Comparison of ENCODE assay signal across 8 mouse cellular contexts in genomic region chr8:84665385-84665893, GRCm38 (mm10). TPM values are rescaled to one million over a fixed set of nuclear protein-coding genes. Genes with fewer than 3 reads are reported as not detected.
DNase-seq lines count a peak whose midpoint lies in the region; ATAC-seq and TF ChIP-seq lines count a peak whose summit lies in the region.

No protein-coding gene starts in this region.

- WGBS in heart, embryonic 15.5 days: under 1% methylated on average over 14 of the region's 14 CpGs
- 3% methylated on average over 14 of the region's 14 CpGs for WGBS in forebrain, embryonic 16.5 days
- 3% methylated on average over 14 of the region's 14 CpGs for WGBS in midbrain, embryonic 10.5 days

- no peaks in the 10 kb centered on the region for H3K27me3 ChIP-seq in heart, embryonic 15.5 days
- H3K27me3 ChIP-seq in G1E (ENCODE audit: insufficient read depth, low read length): no peaks in the 10 kb centered on the region
- H3K27me3 ChIP-seq in forebrain, embryonic 16.5 days (replicated peaks; ENCODE audit: control insufficient read depth, insufficient read depth, low read length): no peaks in the 10 kb centered on the region
- no peaks in the 10 kb centered on the region for H3K27me3 ChIP-seq in midbrain, embryonic 10.5 days (ENCODE audit: low read depth, poor library complexity, severe bottlenecking)

- H3K9ac ChIP-seq in heart, embryonic 15.5 days: peak overlapping the region; percentile 70
- peak overlapping the region; percentile 75 for H3K9ac ChIP-seq in forebrain, embryonic 16.5 days (replicated peaks; ENCODE audit: low read depth, low read length)

- no peak for ATAC-seq in heart, embryonic 15.5 days (replicated peaks; ENCODE audit: insufficient number of reproducible peaks, insufficient read depth, low FRiP score, low read depth)
- no peak for ATAC-seq in G1E (ENCODE audit: extremely low read depth, insufficient number of reproducible peaks, low FRiP score, poor library complexity, severe bottlenecking)
- peak; percentile 6; the same call in 1 of the 2 replicates for ATAC-seq in forebrain, embryonic 16.5 days

- peak overlapping the region; percentile 97 for H3K27ac ChIP-seq in heart, embryonic 15.5 days
- peak overlapping the region; percentile 90 for H3K27ac ChIP-seq in forebrain, embryonic 16.5 days (ENCODE audit: low read length)
- H3K27ac ChIP-seq in midbrain, embryonic 10.5 days (replicated peaks): peak overlapping the region; percentile 94

- no peak for DNase-seq in heart, adult 8-10 months (ENCODE audit: low spot score)
- DNase-seq in G1E (ENCODE audit: low spot score): no peak
- no peak for DNase-seq in midbrain, embryonic 10.5 days (ENCODE audit: low spot score)
- DNase-seq in adrenal gland, postnatal 4 days (ENCODE audit: low spot score in 2 of 2): no peak
- DNase-seq in cerebellum, adult 8-10 months: no peak
- DNase-seq in urinary bladder, postnatal 14 days (ENCODE audit: low spot score): no peak

- H3K9me3 ChIP-seq in heart, embryonic 15.5 days (replicated peaks): no peaks in the 10 kb centered on the region
- H3K9me3 ChIP-seq in G1E (replicated peaks): no peaks in the 10 kb centered on the region
- no peaks in the 10 kb centered on the region for H3K9me3 ChIP-seq in forebrain, embryonic 16.5 days (ENCODE audit: control insufficient read depth, low read length)
- no peaks in the 10 kb centered on the region for H3K9me3 ChIP-seq in midbrain, embryonic 10.5 days (replicated peaks)

- peak overlapping the region; percentile 78 for H3K4me3 ChIP-seq in heart, embryonic 15.5 days
- peak overlapping the region; percentile 83 for H3K4me3 ChIP-seq in G1E (ENCODE audit: low read depth, low read length)
- H3K4me3 ChIP-seq in forebrain, embryonic 16.5 days (replicated peaks; ENCODE audit: low read length): peak overlapping the region; percentile 69
- peak overlapping the region; percentile 87 for H3K4me3 ChIP-seq in midbrain, embryonic 10.5 days

- peak overlapping the region; percentile 72 for H3K4me2 ChIP-seq in heart, embryonic 15.5 days
- peak overlapping the region; percentile 94 for H3K4me2 ChIP-seq in forebrain, embryonic 16.5 days (ENCODE audit: low read length)

- H3K36me3 ChIP-seq in heart, embryonic 15.5 days: no peaks in the 10 kb centered on the region
- H3K36me3 ChIP-seq in G1E (replicated peaks): peaks cover 43% of the 10 kb centered on the region
- peaks cover 4% of the 10 kb centered on the region; the same call in 1 of the 2 replicates for H3K36me3 ChIP-seq in forebrain, embryonic 16.5 days (ENCODE audit: control insufficient read depth, insufficient read depth)
- H3K36me3 ChIP-seq in midbrain, embryonic 10.5 days: peaks cover 31% of the 10 kb centered on the region

- TF ChIP-seq CTCF in G1E (IDR thresholded peaks at IDR 0.05; ENCODE audit: low read depth, low read length): no peak

- peaks cover 21% of the 10 kb centered on the region for H3K4me1 ChIP-seq in heart, embryonic 15.5 days (replicated peaks)
- peaks cover 44% of the 10 kb centered on the region for H3K4me1 ChIP-seq in G1E (ENCODE audit: insufficient read depth, low read depth, low read length)
- peaks cover 42% of the 10 kb centered on the region for H3K4me1 ChIP-seq in forebrain, embryonic 16.5 days (replicated peaks; ENCODE audit: control insufficient read depth, insufficient read depth, low read length)
- peaks cover 50% of the 10 kb centered on the region for H3K4me1 ChIP-seq in midbrain, embryonic 10.5 days

RNA-seq across cellular contexts. Expression of gene Ier2, which starts 2.8 kb away (rescaled TPM):
- 34.9 and 50.5 TPM in 2 replicates for polyA plus RNA-seq in heart, embryonic 15.5 days (2015; fragmentation: Nextera tagmentation; extraction: Ambion mirVana)
- total RNA-seq in heart, adult 8-10 months (2022): 10 to 100 TPM; 12.8 to 26.9 (median 17.4) TPM
- total RNA-seq in G1E (2014; fragmentation: Nextera tagmentation) (60.5 and 64.9 TPM in 2 replicates), G1E (2017) (43.1 and 48.5 TPM in 2 replicates)
- polyA plus RNA-seq in G1E (2012): 112 and 119 TPM in 2 replicates
- 22.5 and 25.5 TPM in 2 replicates for polyA plus RNA-seq in forebrain, embryonic 16.5 days (2015; fragmentation: Nextera tagmentation; extraction: Ambion mirVana)
- polyA plus RNA-seq in midbrain, embryonic 10.5 days (2016; fragmentation: Nextera tagmentation; extraction: Ambion mirVana): 63.6 and 78.2 TPM in 2 replicates
- 10 to 100 TPM; 35.1 to 35.3 TPM for total RNA-seq in adrenal gland, postnatal 4 days (2021)

RNA-seq across cellular contexts. Expression of gene Trmt1, which starts 20.7 kb away (rescaled TPM):
- 40.6 and 47.4 TPM in 2 replicates for polyA plus RNA-seq in heart, embryonic 15.5 days (2015; fragmentation: Nextera tagmentation; extraction: Ambion mirVana)
- total RNA-seq in heart, adult 8-10 months (2022): 10 to 100 TPM; 30.9 to 41.7 (median 38.5) TPM
- total RNA-seq in G1E (2014; fragmentation: Nextera tagmentation): 63.3 and 64.9 TPM in 2 replicates
- 68.2 and 96.4 TPM in 2 replicates for total RNA-seq in G1E (2017)
- 244 and 260 TPM in 2 replicates for polyA plus RNA-seq in G1E (2012)
- polyA plus RNA-seq in forebrain, embryonic 16.5 days (2015; fragmentation: Nextera tagmentation; extraction: Ambion mirVana): 63.4 and 73.3 TPM in 2 replicates
- 56.4 and 58.1 TPM in 2 replicates for polyA plus RNA-seq in midbrain, embryonic 10.5 days (2016; fragmentation: Nextera tagmentation; extraction: Ambion mirVana)
- 100 to 1,000 TPM; 122 to 124 TPM for total RNA-seq in adrenal gland, postnatal 4 days (2021)

RNA-seq across cellular contexts. Expression of gene Nacc1, which starts 22.2 kb away (rescaled TPM):
- 10.7 and 14.6 TPM in 2 replicates for polyA plus RNA-seq in heart, embryonic 15.5 days (2015; fragmentation: Nextera tagmentation; extraction: Ambion mirVana)
- total RNA-seq in heart, adult 8-10 months (2022): 10 to 100 TPM; 26.7 to 36.0 (median 33.4) TPM
- total RNA-seq in G1E (2014; fragmentation: Nextera tagmentation) (120 and 125 TPM in 2 replicates), G1E (2017) (48.1 and 54.5 TPM in 2 replicates)
- 207 and 224 TPM in 2 replicates for polyA plus RNA-seq in G1E (2012)
- 15.5 and 15.7 TPM in 2 replicates for polyA plus RNA-seq in forebrain, embryonic 16.5 days (2015; fragmentation: Nextera tagmentation; extraction: Ambion mirVana)
- 24.8 and 26.3 TPM in 2 replicates for polyA plus RNA-seq in midbrain, embryonic 10.5 days (2016; fragmentation: Nextera tagmentation; extraction: Ambion mirVana)
- 10 to 100 TPM; 88.9 to 89.0 TPM for total RNA-seq in adrenal gland, postnatal 4 days (2021)

RNA-seq across cellular contexts. Expression of gene Lyl1, which starts 35.8 kb away (rescaled TPM):
- 9.2 and 13.2 TPM in 2 replicates for polyA plus RNA-seq in heart, embryonic 15.5 days (2015; fragmentation: Nextera tagmentation; extraction: Ambion mirVana)
- total RNA-seq in heart, adult 8-10 months (2022): 1 to 10 TPM; 3.5 to 4.8 (median 4.3) TPM
- total RNA-seq in G1E (2014; fragmentation: Nextera tagmentation) (136 and 138 TPM in 2 replicates), G1E (2017) (81.2 and 95.6 TPM in 2 replicates)
- 550 and 561 TPM in 2 replicates for polyA plus RNA-seq in G1E (2012)
- 2.6 and 2.9 TPM in 2 replicates for polyA plus RNA-seq in forebrain, embryonic 16.5 days (2015; fragmentation: Nextera tagmentation; extraction: Ambion mirVana)
- polyA plus RNA-seq in midbrain, embryonic 10.5 days (2016; fragmentation: Nextera tagmentation; extraction: Ambion mirVana): 4.8 and 5.8 TPM in 2 replicates
- 1 to 10 TPM; 6.5 to 7.2 TPM for total RNA-seq in adrenal gland, postnatal 4 days (2021)

RNA-seq across cellular contexts. Expression of gene G430095P16Rik, which starts 57.4 kb away (rescaled TPM):
- 4.5 TPM in 2 replicates for polyA plus RNA-seq in heart, embryonic 15.5 days (2015; fragmentation: Nextera tagmentation; extraction: Ambion mirVana)
- under 1 TPM in 1 of 4 experiments, not detected in 3; 0.66 TPM for total RNA-seq in heart, adult 8-10 months (2022)
- 39.9 and 54.3 TPM in 2 replicates for total RNA-seq in G1E (2014; fragmentation: Nextera tagmentation)
- total RNA-seq in G1E (2017): 11.0 and 11.3 TPM in 2 replicates
- 35.2 and 42.7 TPM in 2 replicates for polyA plus RNA-seq in G1E (2012)
- 2.0 and 2.2 TPM in 2 replicates for polyA plus RNA-seq in forebrain, embryonic 16.5 days (2015; fragmentation: Nextera tagmentation; extraction: Ambion mirVana)
- polyA plus RNA-seq in midbrain, embryonic 10.5 days (2016; fragmentation: Nextera tagmentation; extraction: Ambion mirVana): 1.1 and 1.4 TPM in 2 replicates
- 1 to 10 TPM; 1.2 TPM for total RNA-seq in adrenal gland, postnatal 4 days (2021)
